Mouse (Mus musculus): ENCODE data around the gene Bcas3. TPM values are rescaled to one million over a fixed set of nuclear protein-coding genes. Genes with fewer than 3 reads are reported as not detected.

Gene Bcas3
- total RNA-seq (2021), result 10 to 100 TPM; 58.3 to 59.5 TPM
- long read RNA-seq, experiment 1, partial matches to known transcripts, result 0 of 6 reads
- long read RNA-seq, experiment 1, other reads (novel, unspliced or antisense), result 5 of 6 reads
- long read RNA-seq, experiment 2, partial matches to known transcripts, result 1 of 4 reads
- long read RNA-seq, experiment 2, other reads (novel, unspliced or antisense), result 2 of 4 reads

DNA sequence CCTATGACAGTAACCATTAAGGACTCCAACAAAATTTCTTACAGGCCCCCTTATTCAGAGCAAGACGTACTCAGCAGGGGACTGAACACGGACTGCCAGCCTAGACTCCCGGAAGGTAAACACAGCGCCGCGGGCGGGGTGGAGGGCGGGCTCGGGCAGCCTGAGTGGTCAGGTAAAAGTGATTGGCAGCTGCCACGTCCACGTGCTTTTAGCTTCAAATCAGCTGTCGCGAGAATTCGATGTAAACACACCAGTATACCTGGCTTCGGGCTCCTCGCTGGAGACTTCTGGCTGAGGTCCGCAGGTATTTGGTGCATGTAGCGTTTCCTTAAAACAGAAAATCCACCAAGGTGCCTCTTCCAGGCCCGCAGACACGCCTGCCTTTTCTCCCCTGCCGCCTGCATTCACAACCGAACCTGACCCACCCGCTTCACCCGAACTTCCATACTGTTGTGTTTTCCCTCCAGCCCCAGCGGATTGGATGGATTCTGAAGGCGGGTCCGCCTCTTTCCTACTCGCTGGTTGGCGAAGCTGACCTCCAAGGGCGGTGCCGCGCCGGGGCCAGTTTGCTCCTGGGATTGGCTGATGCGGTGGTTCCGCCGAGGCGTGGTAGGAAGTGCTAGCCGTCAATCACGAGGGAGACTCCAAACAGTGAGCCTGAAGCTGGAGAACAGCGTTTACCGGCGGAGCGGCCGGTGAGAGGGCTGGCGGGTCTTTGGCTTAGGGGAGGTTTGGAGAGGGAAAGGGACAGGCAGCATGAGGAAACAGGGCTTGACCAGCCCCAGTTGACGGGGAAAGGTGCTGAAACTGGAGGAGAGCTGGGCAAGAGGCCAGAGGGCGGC is at the start of gene Bcas3:
Bcas3 (plus strand) TSS at position 629 of the 842 bp plus-strand sequence.
- DNase-seq (ENCODE audit: low spot score in 2 of 2), result peak; percentile 99 to 100
- intact Hi-C loops (cut with DNase I), result no loop called here

DNA sequence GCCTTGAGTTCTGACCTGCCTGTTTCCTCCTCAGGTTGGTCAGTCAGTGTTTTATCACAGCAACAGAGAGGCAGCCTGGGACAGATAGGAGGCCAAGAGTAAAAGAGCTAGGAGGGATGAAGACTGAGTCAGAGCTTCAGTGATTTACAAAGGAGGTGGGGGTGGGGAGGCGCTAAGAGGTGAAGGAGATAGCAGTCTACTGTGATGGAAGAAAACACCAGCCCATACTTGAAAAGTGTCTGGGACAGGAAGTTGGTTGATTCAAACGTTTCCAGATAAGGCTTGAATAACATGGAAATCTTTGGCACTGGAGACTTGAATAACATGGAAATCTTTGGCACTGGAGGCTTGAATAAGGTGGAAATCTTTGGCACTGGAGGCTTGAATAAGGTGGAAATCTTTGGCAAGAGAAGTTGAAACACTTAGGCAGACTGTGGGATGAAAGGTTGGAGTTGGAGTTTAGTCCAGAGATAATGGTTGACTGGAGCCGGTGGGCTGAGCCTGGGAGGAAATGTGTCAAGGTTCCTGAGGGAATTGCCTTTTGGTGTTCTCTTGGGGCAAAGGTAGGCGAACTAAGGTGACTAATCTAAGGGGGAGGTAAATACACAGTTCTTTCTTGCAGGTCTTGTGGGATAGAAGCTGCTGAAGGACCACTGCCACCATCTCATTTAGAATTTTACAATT is 46.2 kb upstream of the Bcas3 start:
- no peak for DNase-seq (ENCODE audit: low spot score in 2 of 2)
- intact Hi-C loops (cut with DNase I), result no loop called here

DNA sequence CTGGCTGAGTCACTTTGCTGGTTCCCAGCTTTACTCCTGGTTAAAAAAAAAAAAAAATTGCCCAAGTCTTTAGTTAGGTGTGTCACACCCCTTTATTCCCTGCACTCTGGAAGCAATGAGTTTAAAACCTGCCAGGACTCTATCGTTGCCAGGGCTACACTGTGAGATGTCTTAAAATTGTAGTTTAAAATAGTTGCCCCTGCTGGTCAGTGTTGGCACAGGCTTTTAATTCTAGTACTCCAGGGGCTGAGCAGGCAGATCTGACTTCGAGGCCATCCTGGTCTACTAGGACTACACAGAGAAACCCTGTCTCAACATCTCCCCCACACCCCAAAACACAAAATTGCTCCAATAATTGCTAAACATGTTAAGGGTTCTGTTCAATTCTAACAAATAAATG is 44.2 kb upstream of the Bcas3 start:
- intact Hi-C loops (cut with DNase I), result no loop called here
- no peak for DNase-seq (ENCODE audit: low spot score in 2 of 2)

DNA sequence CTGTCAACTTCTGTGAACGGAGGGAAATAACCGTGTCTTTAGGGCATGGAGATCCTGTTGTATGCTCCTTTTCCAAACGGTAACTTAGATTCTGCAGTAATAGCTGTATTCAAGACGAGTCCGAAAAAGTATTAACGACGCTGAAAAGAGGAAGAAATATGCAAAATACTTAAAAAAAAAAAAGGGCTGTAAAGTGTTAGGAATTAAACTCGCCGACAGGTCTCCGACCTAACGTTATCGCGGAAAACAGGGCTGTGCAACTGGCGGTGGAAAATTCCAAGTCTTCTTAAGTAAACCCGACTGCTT is 42.6 kb upstream of the Bcas3 start:
- intact Hi-C loops (cut with DNase I), result loop anchor here (5.0 kb wide), 1 partner anchor 78 kb away; no protein-coding TSS in a partner anchor
- DNase-seq (ENCODE audit: low spot score in 2 of 2), result no peak

DNA sequence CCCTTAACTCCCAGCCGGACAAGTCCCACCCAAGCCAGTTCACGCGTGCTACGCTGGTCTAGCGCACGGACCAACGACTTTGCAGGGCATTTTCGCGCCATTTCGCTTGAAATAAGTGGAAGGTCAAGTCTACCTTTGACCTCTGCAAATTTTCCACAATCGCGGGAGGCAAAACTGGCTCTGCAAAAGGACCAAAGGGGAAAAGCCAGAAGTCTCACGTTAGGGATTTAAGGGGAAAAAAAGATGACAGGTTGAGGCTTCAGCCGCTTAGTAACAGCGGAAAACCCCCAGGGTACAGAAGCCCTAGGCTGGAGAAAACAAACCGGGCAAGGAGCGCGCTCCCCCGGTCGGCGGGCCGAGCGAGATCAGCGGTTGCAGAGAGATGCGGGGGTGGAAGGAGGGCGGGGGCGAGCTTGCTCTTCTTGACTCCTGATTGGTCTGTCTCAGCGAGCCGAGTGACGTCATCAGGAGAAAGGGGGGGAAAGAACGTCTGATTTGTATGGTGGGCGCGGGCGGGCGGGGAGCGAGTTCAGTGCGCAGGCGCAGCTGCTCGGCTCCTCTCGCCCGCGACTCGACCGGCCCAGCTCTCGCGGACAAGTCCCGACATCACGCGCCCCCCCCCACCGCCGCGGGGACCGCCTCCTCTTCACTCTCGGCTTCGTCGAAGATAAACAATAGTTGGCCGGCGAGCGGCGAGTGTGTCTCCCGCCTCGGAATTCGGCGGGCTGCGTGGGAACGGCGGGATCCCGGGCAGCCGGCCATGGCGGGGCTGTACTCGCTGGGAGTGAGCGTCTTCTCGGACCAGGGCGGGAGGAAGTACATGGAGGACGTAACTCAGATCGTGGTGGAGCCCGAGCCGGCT is 42.0 kb upstream of the Bcas3 start, which contains the start of gene Ppm1d:
Ppm1d (plus strand) TSS at position 532 of the 862 bp plus-strand sequence.
- intact Hi-C loops (cut with DNase I), result loop anchor here (5.0 kb wide), 1 partner anchor 79 kb away; no protein-coding TSS in a partner anchor

DNA sequence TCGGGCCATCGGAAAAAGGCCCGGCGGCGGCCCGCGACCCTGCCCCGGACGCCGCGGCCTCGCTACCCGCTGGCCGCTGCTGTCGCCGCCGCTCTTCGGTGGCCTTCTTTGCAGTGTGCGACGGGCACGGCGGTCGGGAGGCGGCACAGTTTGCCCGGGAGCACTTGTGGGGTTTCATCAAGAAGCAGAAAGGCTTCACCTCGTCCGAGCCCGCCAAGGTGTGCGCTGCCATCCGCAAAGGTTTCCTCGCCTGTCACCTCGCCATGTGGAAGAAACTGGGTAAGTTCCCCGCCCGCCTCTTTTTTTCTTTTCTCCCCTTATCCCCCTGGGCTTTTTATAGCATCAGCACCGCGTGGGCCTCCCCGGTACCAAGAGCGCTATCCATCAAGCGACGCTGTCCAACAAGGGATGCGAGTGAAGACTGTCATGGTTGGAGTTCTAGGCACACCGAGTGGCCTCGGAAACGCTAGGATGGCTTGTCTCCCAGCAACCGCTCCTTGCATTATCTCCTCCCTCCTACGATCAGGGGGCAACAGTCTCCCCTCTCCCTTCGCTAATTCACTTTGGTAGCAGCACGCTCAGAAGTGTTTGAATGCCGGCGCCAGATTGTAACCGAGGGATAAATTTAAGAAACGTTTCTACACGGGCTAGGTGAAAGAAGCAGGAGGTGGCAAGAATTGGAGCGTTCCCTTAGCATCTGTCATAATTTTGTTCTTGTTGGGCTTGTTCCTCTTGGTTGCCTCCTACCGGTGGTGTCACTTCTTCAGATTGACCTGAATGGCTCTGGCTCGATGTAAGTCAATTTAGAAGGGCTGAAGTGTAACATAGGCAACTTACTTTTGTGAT is 41.1 kb upstream of the Bcas3 start:
- intact Hi-C loops (cut with DNase I), result loop anchor here (5.0 kb wide), 1 partner anchor 80 kb away; no protein-coding TSS in a partner anchor
- peak; percentile 33 to 39 for DNase-seq (ENCODE audit: low spot score in 2 of 2)

More for the DNA sequence above, 42.0 kb upstream of the Bcas3 start, which contains the start of gene Ppm1d:
- DNase-seq (ENCODE audit: low spot score in 2 of 2), result peak; percentile 98 to 99

DNA sequence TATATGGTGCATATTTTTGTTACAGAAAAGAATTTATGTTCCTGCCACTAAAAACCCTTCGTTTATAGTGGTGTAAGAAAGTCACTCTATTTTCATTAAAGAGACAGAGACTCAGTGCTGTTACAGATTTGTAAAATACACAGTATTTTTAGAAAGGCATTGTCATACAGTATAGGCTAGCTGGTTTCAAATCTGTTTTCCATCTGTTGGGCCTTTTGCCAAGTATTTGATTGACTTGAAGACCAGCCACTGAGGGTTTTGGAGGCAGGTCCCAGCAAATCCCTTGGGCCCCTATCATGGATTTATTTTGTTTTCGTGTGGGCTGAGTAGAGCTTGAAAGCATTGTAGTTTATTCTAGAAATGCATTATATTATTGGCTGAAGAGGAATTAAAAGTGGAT is 40.1 kb upstream of the Bcas3 start:
- DNase-seq (ENCODE audit: low spot score in 2 of 2), result peak; percentile 65 to 89
- intact Hi-C loops (cut with DNase I), result loop anchor here (5.0 kb wide), 1 partner anchor 81 kb away; no protein-coding TSS in a partner anchor

DNA sequence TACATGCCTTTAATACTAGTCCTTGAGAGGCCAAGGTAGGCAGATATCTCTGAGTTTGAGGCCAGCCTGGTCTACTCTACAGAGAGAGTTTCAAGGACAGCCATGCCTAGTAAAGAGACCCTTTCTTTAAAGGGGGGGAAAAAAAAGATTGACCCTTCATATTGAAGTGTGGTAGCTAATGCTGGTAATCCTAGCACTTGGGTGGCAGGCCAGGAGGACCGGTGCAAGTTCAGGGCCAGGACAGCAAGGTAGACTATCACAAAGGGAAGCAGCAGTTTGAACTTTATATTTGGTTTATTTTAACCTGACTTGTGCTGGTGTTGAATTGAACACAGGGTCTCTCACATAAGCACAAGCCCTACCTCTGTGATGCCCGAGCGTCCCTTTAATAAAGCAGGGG is 39.6 kb upstream of the Bcas3 start:
- intact Hi-C loops (cut with DNase I), result loop anchor here (5.0 kb wide), 1 partner anchor 81 kb away; no protein-coding TSS in a partner anchor

DNA sequence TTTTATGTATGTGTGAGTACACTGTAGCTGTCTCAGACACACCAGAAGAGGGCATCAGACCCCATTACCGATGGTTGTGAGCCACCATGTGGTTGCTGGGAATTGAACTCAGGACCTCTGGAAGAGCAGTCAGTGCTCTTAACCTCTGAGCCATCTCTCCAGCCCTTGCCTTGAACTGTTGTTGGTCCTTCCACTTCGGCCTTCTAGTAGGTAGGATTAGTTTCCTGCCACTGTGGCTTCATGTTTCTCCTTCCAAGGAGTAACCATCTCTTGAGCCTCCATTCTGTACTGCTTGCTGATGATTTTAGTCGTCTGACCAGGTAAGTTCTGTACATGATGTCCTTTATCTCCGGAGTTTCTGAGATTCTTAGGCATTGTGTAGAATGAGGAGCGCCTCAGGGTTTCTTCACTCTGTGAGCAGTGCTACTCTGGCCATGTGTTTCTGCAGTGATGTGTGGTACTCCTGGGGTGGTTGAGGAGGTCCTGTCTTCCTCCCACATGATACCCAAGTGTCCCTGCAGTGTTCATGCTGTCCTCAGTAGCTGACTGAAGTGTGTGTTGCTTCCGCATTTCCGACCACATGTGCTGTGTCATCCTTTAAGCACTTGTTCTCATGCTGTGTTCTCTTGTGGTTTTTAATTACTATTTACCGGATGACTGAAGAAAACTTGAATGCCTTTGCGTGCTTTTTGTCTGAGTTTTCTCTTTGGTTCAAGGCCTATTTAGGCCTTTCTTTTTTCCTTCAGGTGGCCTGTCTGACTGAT is 29.2 kb upstream of the Bcas3 start:
- intact Hi-C loops (cut with DNase I), result no loop called here
- no peak for DNase-seq (ENCODE audit: low spot score in 2 of 2)

More for the DNA sequence above, 39.6 kb upstream of the Bcas3 start:
- DNase-seq (ENCODE audit: low spot score in 2 of 2), result no peak

DNA sequence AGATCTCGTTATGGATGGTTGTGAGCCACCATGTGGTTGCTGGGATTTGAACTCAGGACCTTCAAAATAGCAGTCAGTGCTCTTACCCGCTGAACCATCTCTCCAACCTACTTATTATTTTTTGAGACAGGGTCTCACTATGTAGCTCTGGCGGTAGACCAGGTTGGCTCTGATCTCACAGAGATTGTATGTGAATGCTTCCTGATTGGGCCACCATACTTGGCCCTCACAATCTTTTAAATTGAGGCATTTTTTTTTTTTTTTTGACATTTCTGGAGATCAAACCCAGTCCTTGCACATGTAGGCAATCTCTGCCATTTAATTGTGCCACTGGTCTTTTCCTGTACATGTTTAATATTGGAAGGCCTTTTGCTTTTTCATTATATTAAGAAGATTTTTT is 24.2 kb upstream of the Bcas3 start:
- DNase-seq (ENCODE audit: low spot score in 2 of 2), result no peak
- intact Hi-C loops (cut with DNase I), result no loop called here

DNA sequence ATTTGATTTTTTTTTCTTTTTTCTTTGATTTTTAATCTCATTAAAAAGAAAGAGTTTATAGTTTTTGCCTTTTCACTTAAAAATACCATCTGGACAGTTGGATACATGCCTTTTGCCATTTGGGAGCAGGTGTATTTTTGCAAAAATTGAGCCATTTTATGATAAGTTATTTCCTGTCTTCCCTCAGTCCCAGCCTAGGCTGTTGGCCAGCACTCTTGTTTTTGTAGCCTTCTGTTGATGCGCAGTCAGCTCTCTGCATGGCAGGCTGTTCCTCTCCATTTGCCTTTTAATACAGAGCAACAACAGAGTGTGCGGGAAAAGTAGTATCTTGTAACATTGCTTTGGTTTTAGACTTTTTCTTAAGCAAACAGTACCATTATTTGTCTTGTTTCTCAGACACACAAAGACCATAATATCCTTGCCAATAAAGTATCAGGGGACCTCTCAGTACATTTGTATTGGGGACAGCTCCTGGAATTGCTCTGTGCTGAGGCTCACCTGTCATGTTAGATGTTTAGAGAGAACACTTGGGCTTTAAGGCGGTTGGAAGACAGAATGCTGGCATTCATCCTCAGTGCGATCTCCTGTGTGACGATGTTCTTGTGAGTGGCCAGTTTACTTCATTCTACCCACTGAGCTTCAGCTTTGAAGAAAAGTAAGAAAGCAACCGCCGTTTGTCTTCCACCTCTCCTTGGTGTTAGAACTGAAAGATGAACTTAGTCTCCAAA is 23.6 kb upstream of the Bcas3 start:
- intact Hi-C loops (cut with DNase I), result no loop called here
- no peak for DNase-seq (ENCODE audit: low spot score in 2 of 2)

DNA sequence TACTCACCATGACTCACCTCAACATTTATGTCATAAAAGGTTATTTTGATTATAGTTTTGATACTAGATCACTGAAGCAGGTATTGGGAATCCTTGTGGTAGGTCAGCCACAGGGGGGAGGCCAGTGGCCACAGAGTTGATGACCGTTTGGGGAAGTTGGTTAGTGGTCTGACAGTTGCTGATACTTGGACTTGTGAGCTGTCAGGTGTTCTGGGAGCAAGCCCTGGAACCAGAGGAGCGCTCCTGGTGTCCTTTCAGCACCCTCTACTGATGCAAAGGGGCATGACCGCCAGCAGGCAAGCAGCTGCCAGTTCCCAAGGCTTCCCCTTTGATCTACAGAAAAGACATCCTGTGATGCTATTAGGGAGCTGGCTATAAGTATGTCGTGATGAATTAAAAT is 18.2 kb upstream of the Bcas3 start:
- intact Hi-C loops (cut with DNase I), result no loop called here
- peak; percentile 15 to 22 for DNase-seq (ENCODE audit: low spot score in 2 of 2)

DNA sequence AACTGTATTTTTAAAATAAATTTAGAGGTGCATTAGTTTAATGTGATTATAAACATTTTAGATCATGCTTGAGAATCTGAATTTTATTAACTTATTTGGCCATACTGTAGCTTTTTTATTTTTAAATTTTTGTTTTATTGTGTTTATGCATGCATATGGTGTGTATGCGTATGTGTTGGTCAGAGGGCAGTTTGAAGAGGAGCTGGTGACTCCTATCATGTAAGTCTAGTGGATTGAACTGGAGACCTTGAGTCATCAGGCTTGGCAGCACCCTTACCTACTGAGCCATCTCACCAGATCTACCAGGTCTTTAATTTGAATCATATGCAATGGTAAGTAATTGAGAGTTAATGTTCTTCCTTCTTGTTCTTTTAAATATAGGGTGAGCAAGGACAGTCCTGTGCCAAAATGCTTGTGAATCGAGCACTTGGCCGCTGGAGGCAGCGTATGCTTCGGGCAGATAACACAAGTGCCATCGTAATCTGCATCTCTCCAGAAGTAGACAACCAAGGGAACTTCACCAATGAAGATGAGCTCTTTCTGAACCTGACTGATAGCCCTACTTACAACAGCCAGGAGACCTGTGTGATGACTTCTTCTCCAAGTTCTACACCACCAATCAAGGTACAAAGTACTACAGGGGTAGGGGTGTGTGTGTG is 13.7 kb upstream of the Bcas3 start:
- DNase-seq (ENCODE audit: low spot score in 2 of 2), result no peak
- intact Hi-C loops (cut with DNase I), result no loop called here

DNA sequence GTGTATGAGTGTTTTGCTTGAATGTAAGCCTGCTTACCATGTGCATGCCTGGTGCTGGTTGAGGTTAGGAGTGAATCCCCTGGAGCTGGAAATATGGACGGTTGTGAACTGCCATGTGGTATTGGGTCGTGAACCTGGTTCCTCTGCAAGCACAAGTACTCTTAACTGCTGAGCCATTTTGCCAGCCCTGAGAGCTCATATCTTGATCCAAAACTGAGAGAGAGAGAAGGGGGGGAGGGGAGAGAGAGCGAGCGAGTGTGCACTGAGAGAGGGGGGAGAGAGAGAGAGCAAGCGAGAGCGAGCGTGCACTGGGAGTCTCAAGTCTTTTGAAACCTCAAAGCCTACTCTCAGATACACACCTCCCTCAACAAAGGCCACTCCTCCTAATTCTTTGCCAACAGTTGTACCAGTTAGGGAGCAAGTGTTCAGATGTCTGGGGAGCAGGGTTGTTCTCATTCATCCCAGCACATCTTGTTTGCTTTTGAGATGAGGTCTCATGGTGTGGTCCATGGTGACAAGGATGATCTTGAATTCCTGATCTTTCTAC is 12.8 kb upstream of the Bcas3 start:
- intact Hi-C loops (cut with DNase I), result no loop called here

DNA sequence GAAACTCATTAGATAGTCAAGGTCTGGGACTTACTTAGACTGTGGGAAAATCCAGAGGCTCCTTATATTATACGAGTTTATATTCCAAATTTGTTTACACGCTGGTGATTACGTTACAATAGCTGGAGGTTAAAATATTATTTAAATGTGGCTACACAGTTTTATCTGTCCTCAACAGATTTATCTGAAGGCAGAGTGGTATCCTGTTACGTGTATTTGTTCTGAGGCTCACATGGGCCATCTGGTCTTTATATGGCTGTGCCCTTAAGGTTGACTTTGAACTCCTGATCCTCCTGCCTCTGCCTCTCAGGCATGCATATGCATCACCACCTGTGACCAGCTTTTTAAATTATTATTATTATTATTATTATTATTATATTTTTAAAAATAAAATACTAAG is 852 bp downstream of the Bcas3 start:
- intact Hi-C loops (cut with DNase I), result no loop called here
- DNase-seq (ENCODE audit: low spot score in 2 of 2), result no peak

More for the DNA sequence above, 12.8 kb upstream of the Bcas3 start:
- no peak for DNase-seq (ENCODE audit: low spot score in 2 of 2)

DNA sequence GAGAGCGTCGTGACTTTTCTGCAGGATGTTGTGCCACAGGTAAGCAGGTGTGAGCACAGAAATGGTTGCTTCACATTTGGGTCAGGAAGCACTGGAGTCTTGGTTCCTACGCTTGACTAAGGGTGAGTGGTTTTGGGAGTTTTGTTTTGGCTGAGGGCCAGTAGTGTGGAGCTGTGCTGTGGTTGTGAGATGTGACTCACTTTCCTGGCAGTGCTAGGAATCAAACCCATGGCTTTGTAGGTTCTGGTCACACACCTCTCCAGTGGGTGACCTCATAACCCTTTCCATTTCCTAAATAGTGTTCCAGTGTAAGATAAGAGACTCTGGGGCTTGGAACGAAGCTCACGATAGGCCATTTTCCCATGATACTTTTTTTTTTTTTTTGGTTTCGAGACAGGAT is 6.7 kb downstream of the Bcas3 start:
- DNase-seq (ENCODE audit: low spot score in 2 of 2), result no peak
- intact Hi-C loops (cut with DNase I), result no loop called here

All from left cerebral cortex, postnatal 14 days (tissue).